Mouse (Mus musculus) forebrain, embryonic 10.5 days (tissue): ENCODE results near the gene Frem1. TPM values are rescaled to one million over a fixed set of nuclear protein-coding genes. Genes with fewer than 3 reads are reported as not detected.

Experiments used
- DNase-seq: peaks from one replicate; pipeline ENCODE4 v3.0.0-alpha.2; 2017; ENCODE audit warnings: low spot score; ENCODE audit errors: extremely low spot score
- H3K27ac ChIP-seq: fragments of 300-500 bp; sonication (generic); 2 replicates; pipeline ENCODE4 v1.5.1; 2016; ENCODE audit warnings: mild to moderate bottlenecking
- H3K27me3 ChIP-seq: fragments of 300-500 bp; sonication (generic); 2 replicates; pipeline ENCODE4 v1.6.1; 2016; ENCODE audit warnings: mild to moderate bottlenecking; ENCODE audit not compliant: poor library complexity, severe bottlenecking
- H3K36me3 ChIP-seq: fragments of 300-500 bp; sonication (generic); replicated peaks from 2 replicates; pipeline ENCODE4 v1.6.1; 2016; ENCODE audit warnings: mild to moderate bottlenecking, moderate library complexity
- H3K4me1 ChIP-seq: fragments of 300-500 bp; sonication (generic); 2 replicates; pipeline ENCODE4 v1.6.1; 2016
- H3K4me3 ChIP-seq: fragments of 300-500 bp; sonication (generic); 2 replicates; pipeline ENCODE4 v1.5.1; 2016; ENCODE audit warnings: mild to moderate bottlenecking, moderate library complexity
- H3K9me3 ChIP-seq: fragments of 300-500 bp; sonication (generic); 2 replicates; pipeline ENCODE4 v1.6.1; 2016; ENCODE audit warnings: mild to moderate bottlenecking, moderate library complexity
- WGBS: fragments of 180-500 bp; shearing (Covaris S2); methylation state at CpG from one replicate; pipeline ENCODE4 v1.1.7; 2016; 5-methylcytosine and 5-hydroxymethylcytosine counted together
- polyA plus RNA-seq: library from polyadenylated mRNA; unstranded; fragments of >200 nt; fragmentation: Nextera tagmentation; extraction: Ambion mirVana; gene quantifications from 2 replicates; pipeline ENCODE4 v1.2.1, GENCODE M21; 2016

The Frem1 gene
- polyA plus RNA-seq, 1 experiment from 2014 or later = 7.2 TPM

- no peaks in the 10 kb centered on the region for H3K9me3 ChIP-seq
- H3K36me3 ChIP-seq = no peaks in the 10 kb centered on the region
- DNase-seq = no peak
- H3K27ac ChIP-seq = peak overlapping the region; percentile 79
- peak overlapping the region; percentile 53 for H3K4me3 ChIP-seq
- H3K4me1 ChIP-seq = peaks cover 70% of the 10 kb centered on the region
- 3% methylated on average over 8 of the region's 8 CpGs for WGBS
- H3K27me3 ChIP-seq = peaks cover 48% of the 10 kb centered on the region
Measured at GRCm38 (mm10) chr4:83051176-83051575, 963 bp downstream of the Frem1 start.

- DNase-seq = no peak
- no peaks in the 10 kb centered on the region for H3K36me3 ChIP-seq
- peaks cover 48% of the 10 kb centered on the region for H3K27me3 ChIP-seq
- 83% methylated on average over 5 of the region's 5 CpGs for WGBS
- no peaks in the 10 kb centered on the region for H3K9me3 ChIP-seq
- H3K4me3 ChIP-seq = peak overlapping the region; percentile 53
- peak overlapping the region; percentile 44; the same call in 1 of the 2 replicates for H3K27ac ChIP-seq
- H3K4me1 ChIP-seq = peaks cover 79% of the 10 kb centered on the region
Measured at GRCm38 (mm10) chr4:83050151-83050796, 1.9 kb downstream of the Frem1 start.

DNA sequence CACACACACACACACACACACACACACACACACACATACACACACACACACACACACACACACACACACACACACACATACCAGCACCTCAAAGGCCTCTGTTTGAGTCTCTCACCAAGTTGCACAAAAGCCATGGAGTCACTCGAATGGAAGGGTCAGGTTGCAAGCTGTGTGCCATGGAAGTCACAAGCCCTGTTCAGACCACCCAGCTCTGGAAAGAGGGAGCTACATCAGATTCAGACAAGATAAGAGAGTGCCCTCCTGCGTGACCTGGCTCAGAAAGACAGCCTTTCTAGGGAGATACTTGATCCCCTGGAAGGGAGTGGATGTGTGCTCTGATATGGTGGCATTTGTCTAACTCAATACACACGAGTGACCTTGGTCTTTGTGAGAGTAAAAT lies 2.9 kb downstream of the Frem1 start:
- 22% methylated on average over 3 of the region's 3 CpGs for WGBS
- Histone ChIP-seq H3K4me1 (peaks cover 84% of the 10 kb centered on the region), H3K4me3 (no peak overlapping the region; the same call in 1 of the 2 replicates), H3K27ac (peak overlapping the region; percentile 25; the same call in 1 of the 2 replicates), H3K9me3 (no peaks in the 10 kb centered on the region), H3K27me3 (peaks cover 48% of the 10 kb centered on the region), H3K36me3 (no peaks in the 10 kb centered on the region)
- DNase-seq = no peak

DNA sequence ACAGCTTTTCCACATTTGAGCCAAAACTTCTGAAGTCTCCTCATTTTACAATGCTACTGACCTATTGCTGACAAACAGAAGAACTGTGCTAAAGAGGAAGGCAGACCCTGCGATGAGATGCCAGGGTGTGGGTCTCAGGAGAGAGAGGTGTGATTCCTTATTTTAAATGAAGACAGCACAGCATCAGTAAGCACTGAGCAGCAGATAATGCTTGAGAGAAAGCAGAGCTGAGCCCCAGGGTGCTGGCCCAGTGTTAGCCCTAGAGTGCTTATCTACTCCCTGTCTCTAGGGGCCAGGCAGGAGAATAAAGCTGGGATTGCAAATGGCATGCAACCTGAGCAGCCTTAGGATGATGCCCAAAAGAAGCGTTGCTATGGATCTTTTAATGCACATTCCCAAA lies 3.6 kb downstream of the Frem1 start:
- Histone ChIP-seq H3K9me3 (no peaks in the 10 kb centered on the region), H3K36me3 (no peaks in the 10 kb centered on the region), H3K4me1 (peaks cover 84% of the 10 kb centered on the region), H3K4me3 (no peak overlapping the region), H3K27ac (peak overlapping the region; percentile 36; the same call in 1 of the 2 replicates), H3K27me3 (peaks cover 48% of the 10 kb centered on the region)
- WGBS = 38% methylated on average over 2 of the region's 2 CpGs
- no peak for DNase-seq

DNA sequence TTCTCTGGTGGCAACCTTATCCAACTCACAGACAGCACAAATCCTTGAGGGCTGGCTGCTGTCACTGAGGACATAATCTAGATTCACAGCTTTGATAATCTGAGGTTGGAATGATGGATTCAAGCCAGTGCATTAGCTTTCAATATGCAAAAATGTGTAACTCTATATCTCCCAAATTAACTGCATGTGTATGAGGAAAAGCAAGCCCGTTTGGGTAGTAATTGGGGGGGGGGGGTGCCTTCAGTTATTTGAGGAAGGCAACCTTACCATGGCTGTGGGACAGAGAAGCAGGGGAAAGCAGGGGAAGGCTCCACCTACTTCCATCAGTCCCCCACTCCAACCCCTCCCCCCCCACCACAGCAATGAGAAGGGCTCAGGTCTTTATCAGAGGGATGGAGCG lies 5.3 kb downstream of the Frem1 start:
- Histone ChIP-seq H3K4me3 (no peak overlapping the region), H3K36me3 (no peaks in the 10 kb centered on the region), H3K4me1 (peaks cover 71% of the 10 kb centered on the region), H3K9me3 (no peaks in the 10 kb centered on the region), H3K27me3 (peaks cover 48% of the 10 kb centered on the region), H3K27ac (peak overlapping the region; percentile 40; the same call in 1 of the 2 replicates)
- 34% methylated on average over 2 of the region's 2 CpGs for WGBS
- DNase-seq = no peak

DNA sequence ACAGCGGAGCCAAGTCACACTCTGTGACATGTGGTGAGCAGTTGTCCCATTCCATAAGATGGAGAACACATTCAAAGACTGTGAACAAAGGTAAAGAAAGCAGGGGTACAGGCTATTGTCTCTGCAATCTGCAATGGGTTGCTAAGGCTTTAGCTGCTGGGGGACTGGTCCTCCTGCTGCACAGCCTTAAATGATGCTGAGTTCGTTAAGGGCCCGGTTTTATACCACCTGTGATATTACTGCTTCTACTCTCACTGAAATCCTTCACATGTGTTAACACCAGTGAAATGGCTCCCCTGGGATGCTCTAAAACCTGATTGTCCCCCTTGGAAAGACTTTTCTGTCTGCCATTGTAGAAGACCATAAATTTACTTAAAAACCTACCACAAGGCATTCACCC lies 6.1 kb downstream of the Frem1 start:
- H3K36me3 ChIP-seq = no peaks in the 10 kb centered on the region
- peaks cover 64% of the 10 kb centered on the region for H3K4me1 ChIP-seq
- no peak for DNase-seq
- H3K27me3 ChIP-seq = peaks cover 42% of the 10 kb centered on the region
- H3K27ac ChIP-seq = no peak overlapping the region; the same call in 1 of the 2 replicates
- WGBS = 72% methylated on average over 3 of the region's 3 CpGs
- no peak overlapping the region for H3K4me3 ChIP-seq
- H3K9me3 ChIP-seq = no peaks in the 10 kb centered on the region

- Histone ChIP-seq H3K27ac (peak overlapping the region; percentile 61; the same call in 1 of the 2 replicates), H3K4me3 (no peak overlapping the region)
Measured at GRCm38 (mm10) chr4:83045266-83045665, 6.9 kb downstream of the Frem1 start.

DNA sequence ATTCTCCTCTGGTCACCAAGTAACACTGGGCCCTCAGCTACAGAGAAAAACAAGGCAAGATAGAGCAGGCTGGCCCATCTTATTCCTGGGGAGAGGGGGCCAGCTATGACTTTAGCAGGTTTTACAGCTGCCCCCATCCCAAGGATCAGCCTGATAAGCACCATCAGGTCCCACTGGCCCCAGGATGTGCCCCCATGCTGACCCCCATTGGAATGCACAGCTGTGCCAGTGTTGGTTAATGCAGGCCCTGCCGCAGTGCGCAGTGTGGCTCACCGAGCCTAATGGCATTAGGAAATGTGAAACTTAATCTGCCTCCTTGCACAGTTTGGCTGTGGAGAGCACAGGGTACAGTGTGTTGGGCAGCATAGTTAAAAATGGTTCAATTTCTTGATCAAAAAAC lies 11.4 kb downstream of the Frem1 start:
- Histone ChIP-seq H3K27ac (no peak overlapping the region), H3K27me3 (peaks cover 4% of the 10 kb centered on the region; the same call in 1 of the 2 replicates), H3K36me3 (peaks cover 12% of the 10 kb centered on the region), H3K4me1 (peaks cover 21% of the 10 kb centered on the region), H3K9me3 (no peaks in the 10 kb centered on the region), H3K4me3 (no peak overlapping the region)
- DNase-seq = no peak
- 41% methylated on average over 3 of the region's 3 CpGs for WGBS

More at GRCm38 (mm10) chr4:83045266-83045665, 6.9 kb downstream of the Frem1 start:
- no peaks in the 10 kb centered on the region for H3K36me3 ChIP-seq
- no peaks in the 10 kb centered on the region for H3K9me3 ChIP-seq
- H3K4me1 ChIP-seq = peaks cover 63% of the 10 kb centered on the region
- H3K27me3 ChIP-seq = peaks cover 34% of the 10 kb centered on the region
- 52% methylated on average over 6 of the region's 6 CpGs for WGBS
- no peak for DNase-seq

GRCm38 (mm10) chr4:83032780-83033179 lies 19.4 kb downstream of the Frem1 start:
- 7% methylated on average over 1 of the region's 1 CpGs for WGBS

GRCm38 (mm10) chr4:83031591-83031990 lies 20.5 kb downstream of the Frem1 start:
- peaks cover 18% of the 10 kb centered on the region for H3K4me1 ChIP-seq
- H3K27me3 ChIP-seq = peaks cover 63% of the 10 kb centered on the region
- no peak for DNase-seq
- H3K36me3 ChIP-seq = no peaks in the 10 kb centered on the region
- H3K27ac ChIP-seq = no peak overlapping the region
- no peaks in the 10 kb centered on the region for H3K9me3 ChIP-seq
- WGBS = 32% methylated on average over 3 of the region's 3 CpGs
- H3K4me3 ChIP-seq = no peak overlapping the region

More at GRCm38 (mm10) chr4:83032780-83033179, 19.4 kb downstream of the Frem1 start:
- Histone ChIP-seq H3K27ac (no peak overlapping the region), H3K4me1 (peaks cover 18% of the 10 kb centered on the region), H3K27me3 (peaks cover 62% of the 10 kb centered on the region), H3K4me3 (no peak overlapping the region), H3K36me3 (peaks cover 10% of the 10 kb centered on the region), H3K9me3 (no peaks in the 10 kb centered on the region)
- no peak for DNase-seq

- Histone ChIP-seq H3K27ac (no peak overlapping the region), H3K36me3 (no peaks in the 10 kb centered on the region), H3K4me1 (peaks cover 18% of the 10 kb centered on the region), H3K4me3 (no peak overlapping the region), H3K9me3 (no peaks in the 10 kb centered on the region), H3K27me3 (peaks cover 56% of the 10 kb centered on the region)
- DNase-seq = no peak
- 90% methylated on average over 6 of the region's 6 CpGs for WGBS
Measured at GRCm38 (mm10) chr4:83030097-83030496, 22.0 kb downstream of the Frem1 start.

GRCm38 (mm10) chr4:83020759-83021555 lies 31.2 kb downstream of the Frem1 start:
- Histone ChIP-seq H3K36me3 (no peaks in the 10 kb centered on the region), H3K9me3 (no peaks in the 10 kb centered on the region), H3K4me1 (peaks cover 53% of the 10 kb centered on the region), H3K4me3 (no peak overlapping the region), H3K27ac (peak overlapping the region; percentile 63; the same call in 1 of the 2 replicates), H3K27me3 (peaks cover 46% of the 10 kb centered on the region)
- DNase-seq = peak; percentile 35
- 39% methylated on average over 15 of the region's 15 CpGs for WGBS
